Mouse (Mus musculus) neural tube, embryonic 13.5 days (tissue): Measurements from ENCODE around the gene Fbxo2. TPM values are rescaled to one million over a fixed set of nuclear protein-coding genes. Genes with fewer than 3 reads are reported as not detected.
A peak's percentile ranks its signal among the peaks of the same experiment; 100 is the strongest.
"Not testable (repeated sequence)": the region's sequence is repeated elsewhere in the genome, so short reads cannot be mapped to it uniquely, and the experiment has no call there.

Experiments used
- ATAC-seq: fragments of 200-750 bp; cut with Nextera tagmentation; 2 replicates; pipeline ENCODE4 v1.8.0; 2017; ENCODE audit warnings: low read depth, mild to moderate bottlenecking, moderate TSS enrichment, moderate library complexity
- H3K27ac ChIP-seq: fragments of 300-500 bp; sonication (generic); replicated peaks from 2 replicates; pipeline ENCODE4 v1.5.1; 2015; ENCODE audit warnings: moderate library complexity, mild to moderate bottlenecking, inconsistent platforms
- H3K27me3 ChIP-seq: fragments of 300-500 bp; sonication (generic); 2 replicates; pipeline ENCODE4 v1.6.1; 2015; ENCODE audit warnings: mild to moderate bottlenecking, inconsistent platforms
- H3K36me3 ChIP-seq: fragments of 300-500 bp; sonication (generic); 2 replicates; pipeline ENCODE4 v1.6.1; 2015; ENCODE audit warnings: mild to moderate bottlenecking, inconsistent platforms
- H3K4me1 ChIP-seq: fragments of 300-500 bp; sonication (generic); replicated peaks from 2 replicates; pipeline ENCODE4 v1.6.1; 2015; ENCODE audit warnings: inconsistent platforms
- H3K4me2 ChIP-seq: fragments of 300-500 bp; sonication (generic); 2 replicates; pipeline ENCODE4 v1.6.1; 2015; ENCODE audit warnings: inconsistent platforms, mild to moderate bottlenecking, moderate library complexity
- H3K4me3 ChIP-seq: fragments of 300-500 bp; sonication (generic); 2 replicates; pipeline ENCODE4 v1.5.1; 2015; ENCODE audit warnings: mild to moderate bottlenecking, inconsistent platforms
- H3K9ac ChIP-seq: fragments of 300-500 bp; sonication (generic); 2 replicates; pipeline ENCODE4 v1.6.1; 2015; ENCODE audit warnings: moderate library complexity, mild to moderate bottlenecking, inconsistent platforms
- H3K9me3 ChIP-seq: fragments of 300-500 bp; sonication (generic); 2 replicates; pipeline ENCODE4 v1.6.1; 2016; ENCODE audit warnings: inconsistent platforms
- WGBS: fragments of 180-500 bp; shearing (Covaris S2); methylation state at CpG from one replicate; pipeline ENCODE4 v1.1.7; 2015; 5-methylcytosine and 5-hydroxymethylcytosine counted together
- polyA plus RNA-seq: library from polyadenylated mRNA; unstranded; fragments of >200 nt; fragmentation: Nextera tagmentation; extraction: Ambion mirVana; gene quantifications from 2 replicates; pipeline ENCODE4 v1.2.1, GENCODE M21; 2015

Gene Fbxo2
- 6.1 and 6.9 TPM in 2 replicates for polyA plus RNA-seq

GRCm38 (mm10) chr4:148160436-148161390 lies at the start of gene Fbxo2, which contains the start of gene Fbxo44:
Fbxo2 (plus strand) TSS chr4:148160621.
Fbxo44 (minus strand) TSS chr4:148160482.
- peak within 1 kb of the TSS; percentile 93 for H3K9ac ChIP-seq
- H3K9me3 ChIP-seq = no peaks in the 10 kb centered on the region
- H3K4me1 ChIP-seq = peaks cover 55% of the 10 kb centered on the region
- H3K27me3 ChIP-seq = peaks cover 50% of the 10 kb centered on the region
- WGBS = 1% methylated on average over 42 of the region's 43 CpGs
- H3K36me3 ChIP-seq = peaks cover 19% of the 10 kb centered on the region
- H3K4me3 ChIP-seq = peak within 1 kb of the TSS; percentile 78
- ATAC-seq = peak; percentile 81
- H3K4me2 ChIP-seq = peak within 1 kb of the TSS; percentile 90
- peak within 1 kb of the TSS; percentile 93 for H3K27ac ChIP-seq

- H3K4me1 ChIP-seq = peaks cover 34% of the 10 kb centered on the region
- no peak for ATAC-seq
- no peak overlapping the region for H3K4me2 ChIP-seq
- no peak overlapping the region for H3K4me3 ChIP-seq
- H3K36me3 ChIP-seq = peaks cover 60% of the 10 kb centered on the region
- H3K9ac ChIP-seq = no peak overlapping the region
- no peak overlapping the region for H3K27ac ChIP-seq
- no peaks in the 10 kb centered on the region for H3K27me3 ChIP-seq
- no peaks in the 10 kb centered on the region for H3K9me3 ChIP-seq
- 86% methylated on average over 12 of the region's 12 CpGs for WGBS
Observed at GRCm38 (mm10) chr4:148112519-148112918, 47.9 kb upstream of the Fbxo2 start.

- no peaks in the 10 kb centered on the region for H3K9me3 ChIP-seq
- H3K4me1 ChIP-seq = peaks cover 25% of the 10 kb centered on the region
- H3K4me2 ChIP-seq = peak overlapping the region; percentile 31; the same call in 1 of the 2 replicates
- ATAC-seq = peak; percentile 67
- H3K4me3 ChIP-seq = no peak overlapping the region
- no peaks in the 10 kb centered on the region for H3K27me3 ChIP-seq
- peak overlapping the region; percentile 49 for H3K9ac ChIP-seq
- WGBS = 4% methylated on average over 15 of the region's 15 CpGs
- H3K27ac ChIP-seq = peak overlapping the region; percentile 67
- H3K36me3 ChIP-seq = peaks cover 36% of the 10 kb centered on the region
Observed at GRCm38 (mm10) chr4:148114758-148115391, 45.5 kb upstream of the Fbxo2 start.

DNA sequence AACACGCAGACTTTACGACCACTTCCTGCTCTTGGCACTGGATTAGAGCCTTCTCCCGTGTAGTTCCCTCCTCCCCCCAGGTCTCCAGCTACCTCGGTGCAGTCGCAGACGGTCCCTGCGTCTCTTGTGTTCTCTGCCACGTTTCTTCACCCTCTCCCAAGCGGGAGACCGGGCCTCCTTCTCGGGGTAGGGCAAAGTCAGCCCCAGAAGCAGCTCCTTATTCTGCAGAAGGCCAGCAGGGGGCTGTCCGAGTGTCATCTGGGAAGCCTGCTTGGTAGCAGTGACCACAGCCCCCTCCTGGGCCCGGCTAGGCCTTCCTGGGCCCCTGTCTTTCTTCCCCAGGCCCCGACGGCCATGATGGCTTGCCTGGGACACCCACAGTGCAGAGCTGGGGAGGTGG lies 45.0 kb upstream of the Fbxo2 start:
- peak overlapping the region; percentile 67 for H3K27ac ChIP-seq
- H3K4me3 ChIP-seq = no peak overlapping the region
- H3K36me3 ChIP-seq = peaks cover 30% of the 10 kb centered on the region
- H3K4me1 ChIP-seq = peaks cover 26% of the 10 kb centered on the region
- H3K27me3 ChIP-seq = no peaks in the 10 kb centered on the region
- H3K9ac ChIP-seq = peak overlapping the region; percentile 49
- 0 out of 2 replicates have a peak, but pooled peaks have one; percentile 34 for ATAC-seq
- no peaks in the 10 kb centered on the region for H3K9me3 ChIP-seq
- 6% methylated on average over 15 of the region's 15 CpGs for WGBS
- H3K4me2 ChIP-seq = peak overlapping the region; percentile 31; the same call in 1 of the 2 replicates

GRCm38 (mm10) chr4:148116657-148117056 lies 43.8 kb upstream of the Fbxo2 start:
- WGBS = 77% methylated on average over 4 of the region's 4 CpGs

DNA sequence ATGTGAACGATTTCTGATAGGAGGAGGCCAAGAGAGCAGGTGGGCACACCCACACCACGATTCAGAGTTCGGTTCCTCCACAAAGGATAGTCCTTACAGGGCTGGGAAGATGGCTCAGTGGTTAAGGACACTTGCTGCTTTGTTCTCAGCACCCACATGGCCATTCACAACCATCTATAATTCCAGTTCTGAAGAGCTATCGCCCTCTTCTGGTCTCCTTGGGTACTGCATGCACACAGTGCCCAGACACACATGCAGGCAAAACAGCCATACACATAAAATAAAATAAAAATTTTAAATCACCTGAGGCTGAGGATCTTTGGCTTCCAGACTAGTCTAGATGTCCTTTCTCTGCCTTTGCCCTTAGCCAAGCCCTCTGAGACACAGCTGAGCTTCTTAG lies 43.0 kb upstream of the Fbxo2 start:
- H3K9me3 ChIP-seq = no peaks in the 10 kb centered on the region
- no peak overlapping the region for H3K4me3 ChIP-seq
- peak overlapping the region; percentile 50; the same call in 1 of the 2 replicates for H3K27ac ChIP-seq
- peaks cover 45% of the 10 kb centered on the region for H3K4me1 ChIP-seq
- WGBS = 77% methylated on average over 4 of the region's 4 CpGs
- peaks cover 18% of the 10 kb centered on the region for H3K36me3 ChIP-seq
- no peak for ATAC-seq
- H3K9ac ChIP-seq = no peak overlapping the region
- H3K27me3 ChIP-seq = no peaks in the 10 kb centered on the region
- no peak overlapping the region for H3K4me2 ChIP-seq

More at GRCm38 (mm10) chr4:148116657-148117056, 43.8 kb upstream of the Fbxo2 start:
- H3K4me3 ChIP-seq = no peak overlapping the region
- ATAC-seq = no peak
- H3K4me1 ChIP-seq = peaks cover 38% of the 10 kb centered on the region
- peaks cover 24% of the 10 kb centered on the region for H3K36me3 ChIP-seq
- H3K4me2 ChIP-seq = no peak overlapping the region
- H3K27me3 ChIP-seq = no peaks in the 10 kb centered on the region
- H3K9me3 ChIP-seq = no peaks in the 10 kb centered on the region
- no peak overlapping the region for H3K27ac ChIP-seq
- H3K9ac ChIP-seq = no peak overlapping the region

DNA sequence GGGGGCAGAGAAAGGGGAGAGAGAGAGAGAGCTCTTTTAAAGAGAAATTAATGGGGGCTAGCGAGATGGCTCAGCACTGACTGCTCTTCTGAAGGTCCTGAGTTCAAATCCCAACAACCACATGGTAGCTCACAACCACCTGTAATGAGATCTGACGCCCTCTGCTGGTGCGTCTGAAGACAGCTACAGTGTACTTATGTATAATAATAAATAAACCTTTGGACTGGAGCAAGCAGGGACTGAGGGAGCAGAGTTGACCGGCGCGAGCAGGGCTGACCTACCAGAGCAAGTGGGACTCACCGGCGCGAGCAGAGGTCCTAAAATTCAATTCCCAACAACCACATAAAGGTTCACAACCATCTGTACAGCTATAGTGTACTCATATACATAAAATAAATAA lies 40.8 kb upstream of the Fbxo2 start:
- peaks cover 62% of the 10 kb centered on the region for H3K4me1 ChIP-seq
- not testable (repeated sequence) for H3K9ac ChIP-seq, H3K27ac ChIP-seq, H3K27me3 ChIP-seq, H3K4me3 ChIP-seq, H3K4me2 ChIP-seq, H3K36me3 ChIP-seq, ATAC-seq, H3K9me3 ChIP-seq
- WGBS = 90% methylated on average over 9 of the region's 9 CpGs

DNA sequence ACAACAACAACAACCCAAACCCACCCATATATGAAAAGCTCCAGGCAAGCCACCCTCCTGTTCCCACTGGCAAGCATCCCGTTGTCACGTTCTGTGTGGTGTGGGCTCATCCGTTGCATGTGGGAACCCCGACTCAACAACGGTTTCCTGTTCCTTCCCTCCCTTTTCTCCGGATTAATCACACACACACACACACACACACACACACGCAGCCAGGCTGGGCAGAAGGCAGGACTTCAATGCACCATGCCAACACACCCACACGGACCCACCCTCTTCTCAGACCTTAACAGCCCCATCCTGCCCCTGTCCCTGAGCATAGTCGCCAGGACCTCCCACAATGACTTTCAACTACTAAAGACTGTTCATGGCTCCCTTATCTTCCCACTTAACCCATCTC lies 39.9 kb upstream of the Fbxo2 start:
- WGBS = 82% methylated on average over 9 of the region's 9 CpGs
- no peak overlapping the region for H3K9ac ChIP-seq
- H3K27ac ChIP-seq = peak overlapping the region; percentile 79
- no peak overlapping the region for H3K4me2 ChIP-seq
- peaks cover 61% of the 10 kb centered on the region for H3K4me1 ChIP-seq
- no peaks in the 10 kb centered on the region for H3K9me3 ChIP-seq
- no peaks in the 10 kb centered on the region; the same call in 1 of the 2 replicates for H3K36me3 ChIP-seq
- no peaks in the 10 kb centered on the region for H3K27me3 ChIP-seq
- H3K4me3 ChIP-seq = no peak overlapping the region
- ATAC-seq = no peak

GRCm38 (mm10) chr4:148121362-148121761 lies 39.1 kb upstream of the Fbxo2 start:
- Histone ChIP-seq H3K4me1 (peaks cover 66% of the 10 kb centered on the region), H3K9ac (0 out of 2 replicates have a peak overlapping the region, but pooled peaks have one; percentile 34), H3K4me3 (no peak overlapping the region), H3K27ac (peak overlapping the region; percentile 79), H3K36me3 (no peaks in the 10 kb centered on the region; the same call in 1 of the 2 replicates), H3K4me2 (no peak overlapping the region), H3K9me3 (no peaks in the 10 kb centered on the region), H3K27me3 (no peaks in the 10 kb centered on the region)
- 63% methylated on average over 4 of the region's 4 CpGs for WGBS
- ATAC-seq = peak; percentile 29; the same call in 1 of the 2 replicates

- no peaks in the 10 kb centered on the region; the same call in 1 of the 2 replicates for H3K36me3 ChIP-seq
- H3K27ac ChIP-seq = peak overlapping the region; percentile 79
- H3K4me3 ChIP-seq = no peak overlapping the region
- peak; percentile 78 for ATAC-seq
- peaks cover 74% of the 10 kb centered on the region for H3K4me1 ChIP-seq
- no peaks in the 10 kb centered on the region for H3K9me3 ChIP-seq
- peak overlapping the region; percentile 34; the same call in 1 of the 2 replicates for H3K9ac ChIP-seq
- H3K4me2 ChIP-seq = no peak overlapping the region
- H3K27me3 ChIP-seq = no peaks in the 10 kb centered on the region
- WGBS = 8% methylated on average over 6 of the region's 6 CpGs
Observed at GRCm38 (mm10) chr4:148121982-148122693, 38.3 kb upstream of the Fbxo2 start.

DNA sequence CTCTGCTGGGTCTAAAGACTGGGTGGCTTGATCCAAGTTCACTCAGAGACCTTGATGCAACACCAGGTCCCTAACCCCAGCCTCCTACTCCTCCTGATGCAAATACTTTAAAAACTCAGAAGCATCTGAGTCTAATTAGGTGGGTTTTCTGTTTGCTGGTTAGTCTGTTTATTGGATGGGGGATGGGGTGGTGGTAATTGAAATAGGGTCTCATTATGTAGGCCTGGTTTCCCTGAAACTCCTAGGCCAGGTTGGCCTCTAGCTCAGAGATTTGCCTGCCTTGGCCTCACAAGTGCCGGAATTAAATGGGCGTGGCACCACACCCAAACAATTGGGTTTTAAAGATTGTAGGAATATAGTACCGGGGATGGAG lies 37.7 kb upstream of the Fbxo2 start:
- H3K4me2 ChIP-seq = no peak overlapping the region
- no peaks in the 10 kb centered on the region for H3K9me3 ChIP-seq
- peaks cover 80% of the 10 kb centered on the region for H3K4me1 ChIP-seq
- 46% methylated on average over 3 of the region's 3 CpGs for WGBS
- peak overlapping the region; percentile 63 for H3K27ac ChIP-seq
- no peaks in the 10 kb centered on the region for H3K27me3 ChIP-seq
- no peak for ATAC-seq
- no peak overlapping the region for H3K4me3 ChIP-seq
- peak overlapping the region; percentile 31; the same call in 1 of the 2 replicates for H3K9ac ChIP-seq
- no peaks in the 10 kb centered on the region for H3K36me3 ChIP-seq
